Mouse (Mus musculus) stomach, postnatal 0 days (tissue): Measurements from ENCODE around the gene Mettl7a2. TPM values are rescaled to one million over a fixed set of nuclear protein-coding genes. Genes with fewer than 3 reads are reported as not detected.
"Not testable (repeated sequence)": the region's sequence is repeated elsewhere in the genome, so short reads cannot be mapped to it uniquely, and the experiment has no call there.

Experiments
- ATAC-seq: fragments of 200-750 bp; cut with Nextera tagmentation; 2 replicates; pipeline ENCODE4 v1.8.0; 2017; ENCODE audit not compliant: low FRiP score, low TSS enrichment
- DNase-seq: peaks from one replicate; pipeline ENCODE4 v3.0.0-alpha.2; 2016; ENCODE audit warnings: low spot score
- H3K27ac ChIP-seq: fragments of 300-500 bp; sonication (generic); replicated peaks from 2 replicates; pipeline ENCODE4 v1.5.1; 2014; ENCODE audit warnings: mild to moderate bottlenecking, control low read depth
- H3K27me3 ChIP-seq: fragments of 300-500 bp; sonication (generic); 2 replicates; pipeline ENCODE4 v1.6.1; 2014; ENCODE audit warnings: low read length; ENCODE audit not compliant: control insufficient read depth, insufficient read depth
- H3K36me3 ChIP-seq: fragments of 300-500 bp; sonication (generic); 2 replicates; pipeline ENCODE4 v1.6.1; 2014; ENCODE audit warnings: low read length, mixed read lengths; ENCODE audit not compliant: control insufficient read depth, insufficient read depth
- H3K4me1 ChIP-seq: fragments of 300-500 bp; sonication (generic); replicated peaks from 2 replicates; pipeline ENCODE4 v1.6.1; 2014; ENCODE audit warnings: antibody characterized with exemption; ENCODE audit not compliant: control insufficient read depth, insufficient read depth
- H3K4me2 ChIP-seq: fragments of 300-500 bp; sonication (generic); replicated peaks from 2 replicates; pipeline ENCODE4 v1.6.1; 2014; ENCODE audit warnings: low read depth, mild to moderate bottlenecking, control low read depth, moderate library complexity
- H3K4me3 ChIP-seq: fragments of 300-500 bp; sonication (generic); 2 replicates; pipeline ENCODE4 v1.5.1; 2014; ENCODE audit warnings: low read depth, low read length, control low read depth
- H3K9ac ChIP-seq: fragments of 300-500 bp; sonication (generic); 2 replicates; pipeline ENCODE4 v1.6.1; 2014; ENCODE audit warnings: mild to moderate bottlenecking, low read length, control low read depth, mixed read lengths
- H3K9me3 ChIP-seq: fragments of 300-500 bp; sonication (generic); 2 replicates; pipeline ENCODE4 v1.6.1; 2016; ENCODE audit warnings: low read length; ENCODE audit not compliant: control insufficient read depth
- CTCF ChIP-seq: IDR thresholded peaks from 2 replicates; pipeline ENCODE4 v1.5.1; 2016; ENCODE audit warnings: antibody characterized with exemption, low read depth, mild to moderate bottlenecking, moderate library complexity
- EP300 ChIP-seq: optimal IDR thresholded peaks from 2 replicates; pipeline ENCODE3; 2016; ENCODE audit warnings: antibody characterized with exemption
- WGBS: fragments of 180-500 bp; shearing (Covaris S2); extraction: QIAGEN DNeasy Blood & Tissue Kit; methylation state at CpG from one replicate; pipeline ENCODE4 v1.1.7; 2014; 5-methylcytosine and 5-hydroxymethylcytosine counted together
- polyA plus RNA-seq: library from polyadenylated mRNA; unstranded; fragments of >200 nt; fragmentation: Nextera tagmentation; extraction: Ambion mirVana; gene quantifications from 2 replicates; pipeline ENCODE4 v1.2.1, GENCODE M21; 2015

Mettl7a2 gene
- polyA plus RNA-seq, 1 experiment from 2014 or later, result not detected

DNA sequence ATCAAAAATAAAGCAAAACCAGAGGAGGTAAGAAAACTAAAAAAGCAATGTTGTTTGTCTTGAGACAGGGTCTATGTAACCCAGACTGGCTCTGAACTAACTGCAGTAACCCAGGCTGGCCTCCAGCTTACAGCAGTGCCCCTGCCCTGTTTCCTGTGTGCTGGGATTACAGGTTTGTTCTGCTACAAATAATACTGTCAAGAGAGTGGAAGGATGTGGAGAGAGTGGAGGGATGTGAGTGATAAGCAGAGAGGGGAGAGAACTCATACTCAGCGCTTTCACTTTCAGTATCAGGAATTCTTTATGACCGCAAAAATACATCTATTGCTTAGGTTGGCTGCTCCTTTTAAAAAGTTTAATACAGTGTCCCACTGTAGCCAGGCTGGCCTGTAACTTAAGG lies 40.7 kb upstream of the Mettl7a2 start:
- no peaks in the 10 kb centered on the region for H3K4me1 ChIP-seq
- no peak overlapping the region for H3K27ac ChIP-seq
- H3K9me3 ChIP-seq, result no peaks in the 10 kb centered on the region
- no peak overlapping the region for H3K4me3 ChIP-seq
- H3K36me3 ChIP-seq, result no peaks in the 10 kb centered on the region
- TF ChIP-seq CTCF, result no peak
- no peak for TF ChIP-seq EP300
- no peaks in the 10 kb centered on the region for H3K27me3 ChIP-seq
- ATAC-seq, result no peak
- H3K4me2 ChIP-seq, result no peak overlapping the region
- no peak for DNase-seq
- no peak overlapping the region for H3K9ac ChIP-seq
- WGBS, result 48% methylated on average over 2 of the region's 2 CpGs

GRCm38 (mm10) chr15:100314448-100315145 lies 38.4 kb upstream of the Mettl7a2 start:
- Histone ChIP-seq H3K27me3 (no peaks in the 10 kb centered on the region), H3K9ac (no peak overlapping the region), H3K4me1 (no peaks in the 10 kb centered on the region), H3K36me3 (no peaks in the 10 kb centered on the region), H3K9me3 (no peaks in the 10 kb centered on the region), H3K4me2 (no peak overlapping the region), H3K4me3 (no peak overlapping the region), H3K27ac (no peak overlapping the region)
- WGBS, result 92% methylated on average over 5 of the region's 5 CpGs
- ATAC-seq (no peak), DNase-seq (no peak)
- no peak for TF ChIP-seq EP300
- TF ChIP-seq CTCF, result no peak

DNA sequence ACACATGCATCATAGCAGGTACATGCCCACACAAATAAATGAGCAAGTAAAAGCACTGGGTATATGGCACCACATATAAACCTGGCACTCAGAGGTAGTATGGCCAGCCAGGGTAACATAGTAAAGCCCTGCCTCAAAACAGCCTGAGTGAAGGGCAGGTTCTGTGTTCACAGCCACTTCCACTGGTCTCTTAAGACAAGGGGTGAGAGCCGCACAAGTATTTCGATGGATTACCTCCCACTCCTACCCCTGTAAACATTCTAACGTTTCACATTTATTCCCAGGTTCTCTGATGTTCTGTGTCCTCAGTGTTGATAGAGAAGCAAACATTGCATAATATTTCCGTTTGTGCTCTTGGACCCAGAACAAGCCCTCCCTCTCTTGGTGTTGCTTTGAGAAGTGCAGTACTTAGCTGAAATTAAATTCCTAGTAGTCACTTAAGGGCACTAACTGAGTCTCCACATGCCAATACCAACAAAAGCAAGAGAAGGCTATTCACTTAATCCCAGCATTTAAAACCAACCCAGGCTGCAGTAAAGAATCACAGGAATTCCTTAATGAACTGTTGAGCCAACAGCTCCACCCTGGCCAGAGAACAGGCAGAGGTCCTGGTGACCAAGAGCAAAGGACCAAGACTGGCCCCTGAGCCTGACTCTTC lies 34.9 kb upstream of the Mettl7a2 start:
- not testable (repeated sequence) for H3K4me3 ChIP-seq, H3K27ac ChIP-seq, H3K27me3 ChIP-seq, H3K4me2 ChIP-seq, H3K9me3 ChIP-seq, H3K9ac ChIP-seq, H3K4me1 ChIP-seq, H3K36me3 ChIP-seq, DNase-seq
- WGBS, result 13% methylated on average over 4 of the region's 4 CpGs
- ATAC-seq, result peak; percentile 29; the same call in 1 of the 2 replicates

DNA sequence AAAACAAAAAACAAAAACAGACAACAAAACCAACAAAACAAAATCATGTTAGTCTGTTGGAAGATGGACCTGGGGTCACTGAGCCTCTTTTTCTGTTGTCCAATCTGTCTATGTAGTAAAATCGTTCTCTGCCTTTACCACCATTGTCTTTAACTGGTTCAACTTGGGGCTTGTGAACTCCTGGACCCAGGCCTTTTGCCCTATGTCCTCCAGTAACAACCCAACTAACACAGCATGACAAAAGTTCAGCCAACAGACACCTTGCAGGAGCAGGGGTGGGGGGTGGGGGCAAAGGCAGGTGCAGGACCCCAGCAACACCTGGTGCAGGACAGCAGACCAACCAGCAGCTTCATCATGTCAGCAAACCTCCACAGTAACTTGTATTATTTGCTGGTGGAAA lies 33.1 kb upstream of the Mettl7a2 start:
- H3K27ac ChIP-seq, result no peak overlapping the region
- no peaks in the 10 kb centered on the region for H3K9me3 ChIP-seq
- TF ChIP-seq EP300 (no peak), CTCF (no peak)
- WGBS, result 83% methylated on average over 1 of the region's 1 CpGs
- H3K4me3 ChIP-seq, result no peak overlapping the region
- no peak overlapping the region for H3K4me2 ChIP-seq
- no peak overlapping the region for H3K9ac ChIP-seq
- no peak for ATAC-seq
- no peaks in the 10 kb centered on the region for H3K4me1 ChIP-seq
- no peaks in the 10 kb centered on the region for H3K27me3 ChIP-seq
- no peaks in the 10 kb centered on the region for H3K36me3 ChIP-seq
- DNase-seq, result no peak

- H3K36me3 ChIP-seq, result no peaks in the 10 kb centered on the region
- H3K4me1 ChIP-seq, result no peaks in the 10 kb centered on the region
- no peaks in the 10 kb centered on the region for H3K27me3 ChIP-seq
- WGBS, result 49% methylated on average over 9 of the region's 9 CpGs
- H3K9ac ChIP-seq, result no peak overlapping the region
- no peak for DNase-seq
- no peaks in the 10 kb centered on the region for H3K9me3 ChIP-seq
- TF ChIP-seq EP300 (no peak), CTCF (no peak)
- H3K4me3 ChIP-seq, result no peak overlapping the region
- no peak overlapping the region for H3K27ac ChIP-seq
- no peak overlapping the region for H3K4me2 ChIP-seq
- ATAC-seq, result peak; percentile 45; the same call in 1 of the 2 replicates
Measured at GRCm38 (mm10) chr15:100320295-100320905, 32.6 kb upstream of the Mettl7a2 start.

DNA sequence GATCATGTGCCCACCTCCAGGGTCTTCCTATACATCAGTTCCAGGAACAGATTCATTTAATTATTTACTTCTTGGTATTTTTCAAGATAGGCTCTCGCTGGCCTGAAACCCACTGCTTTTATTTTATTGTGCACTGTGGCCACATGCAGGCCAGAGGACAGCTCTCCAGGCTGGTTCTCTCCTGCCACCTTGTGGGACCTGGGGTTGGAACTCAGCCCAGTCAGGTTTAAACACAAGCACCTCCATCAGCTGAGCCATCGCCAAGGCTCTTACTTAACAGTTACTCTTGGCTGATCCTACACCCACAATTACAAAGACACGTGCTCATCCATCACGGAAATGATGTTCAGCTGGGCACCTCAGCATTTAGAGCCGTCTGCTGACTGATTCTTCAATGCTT lies 31.9 kb upstream of the Mettl7a2 start:
- Histone ChIP-seq H3K9me3 (no peaks in the 10 kb centered on the region), H3K4me3 (no peak overlapping the region), H3K36me3 (no peaks in the 10 kb centered on the region), H3K9ac (no peak overlapping the region), H3K4me1 (no peaks in the 10 kb centered on the region), H3K4me2 (no peak overlapping the region), H3K27ac (no peak overlapping the region), H3K27me3 (no peaks in the 10 kb centered on the region)
- DNase-seq (peak; percentile 66), ATAC-seq (no peak)
- WGBS, result 42% methylated on average over 5 of the region's 5 CpGs
- TF ChIP-seq CTCF (peak; percentile 73), EP300 (no peak)
